Mouse (Mus musculus) bone marrow, adult 2 months (tissue): ENCODE measurements around the gene Hist1h2bh. TPM values are rescaled to one million over a fixed set of nuclear protein-coding genes. Genes with fewer than 3 reads are reported as not detected.
"Not testable (repeated sequence)": the region's sequence is repeated elsewhere in the genome, so short reads cannot be mapped to it uniquely, and the experiment has no call there.

Experiments
- H3K27ac ChIP-seq: fragments of 200-500 bp; 2 replicates; pipeline ENCODE4 v1.5.1; 2012; ENCODE audit warnings: low read depth, mild to moderate bottlenecking, control low read depth, inconsistent platforms, low read length; ENCODE audit not compliant: control insufficient read depth, poor library complexity, insufficient read depth
- H3K4me1 ChIP-seq: fragments of 200-500 bp; 2 replicates; pipeline ENCODE4 v1.6.1; 2011; ENCODE audit warnings: low read length; ENCODE audit not compliant: control insufficient read depth, insufficient read depth
- H3K4me3 ChIP-seq: fragments of 200-500 bp; replicated peaks from 2 replicates; pipeline ENCODE3; 2011; ENCODE audit warnings: mild to moderate bottlenecking, low read depth, low read length, control low read depth; ENCODE audit not compliant: control insufficient read depth
- CTCF ChIP-seq: fragments of 200-500 bp; IDR thresholded peaks from 2 replicates; pipeline ENCODE4 v1.5.1; 2011; ENCODE audit warnings: low read length, control low read depth; ENCODE audit not compliant: control insufficient read depth, insufficient read depth
- POLR2A ChIP-seq: fragments of 200-500 bp; IDR thresholded peaks from 2 replicates; pipeline ENCODE4 v1.6.1; 2011; ENCODE audit warnings: low read depth, mild to moderate bottlenecking, control low read depth, low read length, borderline replicate concordance; ENCODE audit not compliant: control insufficient read depth
- WGBS: fragments of 180-500 bp; shearing (Covaris S2); methylation state at CpG from one replicate; pipeline ENCODE4 v1.1.7; 2018; 5-methylcytosine and 5-hydroxymethylcytosine counted together
- polyA plus RNA-seq: library from polyadenylated mRNA; stranded (reverse); fragments of >200 nt; gene quantifications from 2 replicates; pipeline ENCODE4 v1.2.4, GENCODE M21; 2011; ENCODE audit warnings: low replicate concordance; ENCODE audit not compliant: missing spikeins, insufficient read depth, insufficient read length

The Hist1h2bh gene
- polyA plus RNA-seq, 1 experiment, result 11.4 TPM

- TF ChIP-seq POLR2A (no peak), CTCF (no peak)
- H3K4me3 ChIP-seq, result peak overlapping the region; percentile 45
- H3K4me1 ChIP-seq, result no peaks in the 10 kb centered on the region
- H3K27ac ChIP-seq, result no peak overlapping the region; the same call in 1 of the 2 replicates
- WGBS, result 20% methylated on average over 9 of the region's 9 CpGs
Measured at GRCm38 (mm10) chr13:23554393-23554792, 11.2 kb upstream of the Hist1h2bh start.

GRCm38 (mm10) chr13:23552962-23553361, 9.8 kb upstream of the Hist1h2bh start, which contains the start of gene Hist1h1d:
Gene Hist1h1d, plus strand, starts transcription at chr13:23553262.
- H3K4me1 ChIP-seq, result no peaks in the 10 kb centered on the region
- TF ChIP-seq POLR2A (no peak), CTCF (no peak)
- peak within 1 kb of the TSS; percentile 45; the same call in 1 of the 2 replicates for H3K27ac ChIP-seq
- no peak within 1 kb of the TSS for H3K4me3 ChIP-seq

- TF ChIP-seq POLR2A (no peak), CTCF (no peak)
- H3K4me3 ChIP-seq, result no peak overlapping the region
- H3K4me1 ChIP-seq, result no peaks in the 10 kb centered on the region
- peak overlapping the region; percentile 45; the same call in 1 of the 2 replicates for H3K27ac ChIP-seq
- WGBS, result 45% methylated on average over 8 of the region's 8 CpGs
Measured at GRCm38 (mm10) chr13:23551931-23552914, 9.0 kb upstream of the Hist1h2bh start.

- TF ChIP-seq CTCF (peak; percentile 31; the same call in 1 of the 2 replicates), POLR2A (peak; percentile 99)
- not testable (repeated sequence) for H3K4me1 ChIP-seq
- Histone ChIP-seq H3K27ac (peak within 1 kb of the TSS; percentile 96), H3K4me3 (peak within 1 kb of the TSS; percentile 64)
- whole genome bisulfite sequencing, result under 1% methylated on average over 47 of the region's 47 CpGs
Measured at GRCm38 (mm10) chr13:23551146-23551834, 8.1 kb upstream of the Hist1h2bh start, which contains the start of gene Hist1h4f. Gene Hist1h4f, minus strand, starts transcription at chr13:23551648.

- 6% methylated on average over 3 of the region's 3 CpGs for WGBS
- peak overlapping the region; percentile 64 for H3K4me3 ChIP-seq
- peak overlapping the region; percentile 96 for H3K27ac ChIP-seq
- no peaks in the 10 kb centered on the region for H3K4me1 ChIP-seq
- TF ChIP-seq POLR2A (no peak), CTCF (no peak)
Measured at GRCm38 (mm10) chr13:23550761-23551145, 7.6 kb upstream of the Hist1h2bh start.

GRCm38 (mm10) chr13:23546694-23547093, 3.5 kb upstream of the Hist1h2bh start:
- H3K4me1 ChIP-seq, result no peaks in the 10 kb centered on the region
- TF ChIP-seq CTCF, result no peak
- TF ChIP-seq POLR2A, result no peak
- no peak overlapping the region for H3K27ac ChIP-seq
- H3K4me3 ChIP-seq, result no peak overlapping the region
- WGBS, result 84% methylated on average over 5 of the region's 5 CpGs

- Histone ChIP-seq H3K4me3 (peak overlapping the region; percentile 37), H3K27ac (peak overlapping the region; percentile 97)
- H3K4me1 ChIP-seq, result not testable (repeated sequence)
- 1% methylated on average over 11 of the region's 14 CpGs for WGBS
Measured at GRCm38 (mm10) chr13:23544787-23545120, 1.6 kb upstream of the Hist1h2bh start.

- WGBS, result under 1% methylated on average over 32 of the region's 45 CpGs
- H3K27ac ChIP-seq, result peak within 1 kb of the TSS; percentile 98
- TF ChIP-seq CTCF (no peak), POLR2A (peak; percentile 96)
Measured at GRCm38 (mm10) chr13:23543965-23544786, 984 bp upstream of the Hist1h2bh start, which contains the start of gene Hist1h3f. Gene Hist1h3f, plus strand, starts transcription at chr13:23544052.

GRCm38 (mm10) chr13:23542225-23542980, 789 bp downstream of the Hist1h2bh start:
- 19% methylated on average over 3 of the region's 3 CpGs for WGBS
- H3K4me3 ChIP-seq, result peak overlapping the region; percentile 78
- peak overlapping the region; percentile 98 for H3K27ac ChIP-seq
- H3K4me1 ChIP-seq, result not testable (repeated sequence)

More at GRCm38 (mm10) chr13:23543965-23544786, 984 bp upstream of the Hist1h2bh start, which contains the start of gene Hist1h3f:
- no peaks in the 10 kb centered on the region for H3K4me1 ChIP-seq
- peak within 1 kb of the TSS; percentile 78 for H3K4me3 ChIP-seq
